Mouse (Mus musculus) hindbrain, postnatal 0 days (tissue): ENCODE results near the gene Ankrd13b. TPM values are rescaled to one million over a fixed set of nuclear protein-coding genes. Genes with fewer than 3 reads are reported as not detected.

Experiments
- ATAC-seq: fragments of 200-750 bp; cut with Nextera tagmentation; 2 replicates; pipeline ENCODE4 v1.8.0; 2017; ENCODE audit warnings: mild to moderate bottlenecking, moderate TSS enrichment, moderate library complexity
- DNase-seq: peaks from one replicate; pipeline ENCODE4 v3.0.0-alpha.2; 2015; ENCODE audit warnings: low spot score
- H3K27ac ChIP-seq: fragments of 300-500 bp; sonication (generic); 2 replicates; pipeline ENCODE4 v1.5.1; 2014; ENCODE audit warnings: mild to moderate bottlenecking
- H3K27me3 ChIP-seq: fragments of 300-500 bp; sonication (generic); 2 replicates; pipeline ENCODE4 v1.6.1; 2014; ENCODE audit warnings: low read length, mixed read lengths; ENCODE audit not compliant: insufficient read depth
- H3K36me3 ChIP-seq: fragments of 300-500 bp; sonication (generic); 2 replicates; pipeline ENCODE4 v1.6.1; 2014; ENCODE audit warnings: low read length, mixed read lengths; ENCODE audit not compliant: insufficient read depth
- H3K4me1 ChIP-seq: fragments of 300-500 bp; sonication (generic); 2 replicates; pipeline ENCODE4 v1.6.1; 2014; ENCODE audit warnings: antibody characterized with exemption, low read length, mixed read lengths; ENCODE audit not compliant: insufficient read depth
- H3K4me2 ChIP-seq: fragments of 300-500 bp; sonication (generic); 2 replicates; pipeline ENCODE4 v1.6.1; 2014; ENCODE audit warnings: low read depth, mild to moderate bottlenecking, low read length, moderate library complexity, mixed read lengths
- H3K4me3 ChIP-seq: fragments of 300-500 bp; sonication (generic); 2 replicates; pipeline ENCODE4 v1.5.1; 2014; ENCODE audit warnings: low read length
- H3K9ac ChIP-seq: fragments of 300-500 bp; sonication (generic); replicated peaks from 2 replicates; pipeline ENCODE4 v1.6.1; 2014; ENCODE audit warnings: mild to moderate bottlenecking, low read length, moderate library complexity, mixed read lengths
- H3K9me3 ChIP-seq: fragments of 300-500 bp; sonication (generic); 2 replicates; pipeline ENCODE4 v1.6.1; 2016; ENCODE audit warnings: low read length, mixed read lengths
- CTCF ChIP-seq: IDR thresholded peaks from 2 replicates; pipeline ENCODE4 v1.5.1; 2016; ENCODE audit warnings: antibody characterized with exemption, control low read depth, low read depth
- WGBS: fragments of 180-500 bp; shearing (Covaris S2); extraction: QIAGEN DNeasy Blood & Tissue Kit; methylation state at CpG from one replicate; pipeline ENCODE4 v1.1.7; 2014; 5-methylcytosine and 5-hydroxymethylcytosine counted together
- polyA plus RNA-seq: library from polyadenylated mRNA; unstranded; fragments of >200 nt; fragmentation: Nextera tagmentation; extraction: Ambion mirVana; gene quantifications from 2 replicates; pipeline ENCODE4 v1.2.1, GENCODE M21; 2015
- total RNA-seq: library from RNA; depleted of rRNA; stranded (reverse); fragments of >200 nt; gene quantifications from 2 replicates; pipeline ENCODE4 v1.2.3, GENCODE M21; 2014

Gene Ankrd13b
- total and polyA plus RNA-seq, 2 experiments from 2014 or later: 30.6 to 77.1 TPM

DNA sequence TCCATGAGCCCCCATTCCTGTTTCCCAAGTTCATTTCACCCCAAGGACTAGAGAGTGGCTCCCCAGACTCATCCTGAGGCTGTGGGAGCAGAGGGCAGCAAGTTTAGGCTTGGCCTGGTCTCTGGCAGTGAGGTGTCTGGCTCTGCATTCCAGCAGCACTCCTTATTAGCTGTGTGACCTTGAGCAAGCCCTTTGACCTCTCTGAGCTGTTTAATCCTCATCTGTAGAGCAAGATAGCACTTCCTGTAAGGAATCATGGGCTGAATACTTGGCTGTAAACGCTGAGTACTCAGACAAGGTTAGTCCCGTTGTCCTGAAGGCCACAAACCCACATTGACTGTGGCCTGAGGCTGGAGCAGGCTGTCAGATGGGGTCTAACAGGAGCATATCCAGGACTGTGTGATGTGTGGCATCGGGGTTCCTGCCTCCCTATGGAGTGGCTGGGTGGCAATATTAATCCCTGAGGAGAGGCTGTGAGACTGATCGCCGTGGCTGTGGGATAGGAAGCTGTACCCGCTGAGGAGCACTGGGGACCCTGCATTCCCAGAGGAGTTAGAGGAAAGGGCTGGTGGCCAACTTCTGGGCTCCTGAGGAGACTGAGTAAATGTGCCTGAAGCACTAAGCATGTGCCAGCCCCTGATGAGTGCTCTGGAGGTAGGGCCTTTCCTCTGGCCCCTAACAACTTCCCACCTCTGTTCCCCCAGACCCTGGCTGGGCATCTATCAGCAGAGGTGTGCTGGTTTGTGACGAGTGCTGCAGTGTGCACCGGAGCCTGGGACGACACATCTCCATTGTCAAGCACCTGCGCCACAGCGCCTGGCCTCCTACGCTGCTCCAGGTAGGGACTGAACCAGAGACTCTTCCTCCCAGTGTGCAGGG is 9.0 kb upstream of the Ankrd13b start:
- H3K4me2 ChIP-seq: no peak overlapping the region
- no peak for TF ChIP-seq CTCF
- H3K9ac ChIP-seq: 0 out of 2 replicates have a peak overlapping the region, but pooled peaks have one; percentile 13
- whole genome bisulfite sequencing: 60% methylated on average over 12 of the region's 12 CpGs
- peaks cover 19% of the 10 kb centered on the region for H3K36me3 ChIP-seq
- peaks cover 25% of the 10 kb centered on the region for H3K4me1 ChIP-seq
- DNase-seq (no peak), ATAC-seq (no peak)
- peak overlapping the region; percentile 54 for H3K27ac ChIP-seq
- H3K9me3 ChIP-seq: no peaks in the 10 kb centered on the region
- H3K4me3 ChIP-seq: no peak overlapping the region
- H3K27me3 ChIP-seq: no peaks in the 10 kb centered on the region

DNA sequence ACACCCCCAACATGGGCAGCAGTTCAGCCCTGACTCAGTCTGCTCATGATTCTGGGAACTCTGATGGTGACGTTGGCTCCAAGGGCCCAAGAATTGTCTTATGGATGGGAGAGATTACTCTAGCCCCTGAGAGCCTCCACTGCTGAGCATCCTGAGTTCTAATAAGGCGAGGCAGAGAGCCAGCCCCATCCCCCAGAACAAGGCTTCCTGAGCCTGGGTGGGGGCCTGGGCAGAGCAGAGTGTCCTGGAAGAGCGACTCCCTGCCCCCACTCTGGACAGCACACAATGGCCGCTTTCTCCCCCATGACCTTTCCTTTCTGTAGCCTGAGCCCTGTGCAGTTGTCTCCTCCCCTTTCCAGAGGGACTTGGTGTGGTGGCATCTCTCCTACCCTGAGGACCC is 8.4 kb upstream of the Ankrd13b start:
- WGBS: 38% methylated on average over 4 of the region's 4 CpGs
- Histone ChIP-seq H3K4me1 (peaks cover 25% of the 10 kb centered on the region), H3K9ac (0 out of 2 replicates have a peak overlapping the region, but pooled peaks have one; percentile 13), H3K36me3 (peaks cover 13% of the 10 kb centered on the region), H3K4me3 (no peak overlapping the region), H3K9me3 (no peaks in the 10 kb centered on the region), H3K27ac (peak overlapping the region; percentile 54), H3K27me3 (no peaks in the 10 kb centered on the region), H3K4me2 (no peak overlapping the region)
- ATAC-seq (no peak), DNase-seq (no peak)
- no peak for TF ChIP-seq CTCF

GRCm38 (mm10) chr11:77497341-77497756 is 7.9 kb upstream of the Ankrd13b start:
- Histone ChIP-seq H3K4me3 (no peak overlapping the region), H3K27ac (peak overlapping the region; percentile 54), H3K27me3 (no peaks in the 10 kb centered on the region), H3K4me2 (no peak overlapping the region), H3K4me1 (peaks cover 29% of the 10 kb centered on the region), H3K36me3 (peaks cover 10% of the 10 kb centered on the region), H3K9me3 (no peaks in the 10 kb centered on the region), H3K9ac (no peak overlapping the region)
- peak; percentile 53 for DNase-seq
- no peak for ATAC-seq
- WGBS: 23% methylated on average over 6 of the region's 6 CpGs
- peak; percentile 48 for TF ChIP-seq CTCF

DNA sequence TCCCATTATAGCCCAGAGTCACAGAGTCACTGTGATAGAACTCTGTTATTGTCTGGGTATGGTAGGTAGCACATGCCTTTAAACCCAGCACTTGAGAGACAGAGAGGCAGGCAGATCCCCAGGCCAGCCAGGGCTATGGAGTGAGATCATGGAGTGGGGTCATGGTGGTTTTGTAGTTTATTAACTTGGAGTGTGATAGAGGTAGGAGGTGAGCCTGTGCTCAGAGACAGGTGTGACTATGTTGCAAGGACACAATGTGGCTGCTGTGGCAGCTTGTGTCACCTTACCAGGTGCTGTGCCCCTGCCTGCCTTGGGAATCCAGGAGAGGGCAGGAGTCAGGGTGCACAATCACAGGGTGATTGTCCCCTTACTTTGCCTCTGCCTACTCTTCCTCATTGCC is 6.0 kb upstream of the Ankrd13b start:
- no peak overlapping the region for H3K4me3 ChIP-seq
- peaks cover 36% of the 10 kb centered on the region for H3K4me1 ChIP-seq
- peaks cover 10% of the 10 kb centered on the region for H3K36me3 ChIP-seq
- H3K9me3 ChIP-seq: no peaks in the 10 kb centered on the region
- H3K9ac ChIP-seq: peak overlapping the region; percentile 97; the same call in 1 of the 2 replicates
- no peak overlapping the region for H3K27ac ChIP-seq
- no peaks in the 10 kb centered on the region for H3K27me3 ChIP-seq
- ATAC-seq: no peak
- TF ChIP-seq CTCF: no peak
- DNase-seq: no peak
- no peak overlapping the region for H3K4me2 ChIP-seq

DNA sequence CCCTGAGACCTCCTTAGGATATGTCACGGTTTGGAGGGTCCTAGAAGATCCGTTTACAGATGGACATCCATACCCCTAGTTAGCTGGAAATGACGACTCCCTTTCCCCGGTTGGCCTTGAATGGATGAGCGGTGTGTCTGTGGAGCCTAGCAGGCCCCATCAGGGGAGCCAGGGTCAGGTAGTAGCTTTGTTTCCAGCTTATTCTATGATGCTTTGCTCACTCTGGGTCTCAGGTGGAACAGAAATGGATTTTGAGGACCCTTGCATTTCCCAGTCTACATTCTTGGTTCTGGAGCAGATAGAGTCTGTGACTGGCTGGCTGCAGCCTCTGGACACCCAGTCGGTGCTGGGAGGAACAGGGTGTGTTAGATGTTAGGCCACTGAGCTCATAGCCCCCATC is 5.3 kb upstream of the Ankrd13b start:
- Histone ChIP-seq H3K4me1 (peaks cover 35% of the 10 kb centered on the region), H3K36me3 (peaks cover 6% of the 10 kb centered on the region), H3K27me3 (no peaks in the 10 kb centered on the region), H3K4me3 (peak overlapping the region; percentile 93), H3K9ac (peak overlapping the region; percentile 97; the same call in 1 of the 2 replicates), H3K4me2 (peak overlapping the region; percentile 94), H3K9me3 (no peaks in the 10 kb centered on the region), H3K27ac (peak overlapping the region; percentile 95; the same call in 1 of the 2 replicates)
- ATAC-seq: no peak
- no peak for DNase-seq
- TF ChIP-seq CTCF: no peak
- WGBS: 73% methylated on average over 6 of the region's 6 CpGs

DNA sequence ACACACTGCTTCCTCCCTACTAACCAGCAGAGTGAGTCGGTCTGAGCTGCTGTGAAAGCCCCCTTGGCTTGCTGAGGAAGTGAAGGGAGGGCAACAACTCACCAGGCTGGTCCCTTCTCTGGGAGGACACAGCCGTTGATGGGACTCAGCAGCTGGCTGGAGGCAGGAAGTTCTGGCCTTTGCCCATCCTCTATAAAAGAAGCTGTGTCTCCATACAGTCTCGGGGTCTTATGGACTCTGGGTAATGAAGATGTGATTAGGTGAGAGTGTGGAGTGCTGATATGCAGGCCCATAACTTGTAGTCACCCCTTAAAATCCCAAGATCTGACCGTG is 4.8 kb upstream of the Ankrd13b start:
- peak overlapping the region; percentile 95 for H3K27ac ChIP-seq
- TF ChIP-seq CTCF: no peak
- DNase-seq: no peak
- peak overlapping the region; percentile 97 for H3K9ac ChIP-seq
- peaks cover 1% of the 10 kb centered on the region for H3K36me3 ChIP-seq
- ATAC-seq: no peak
- H3K9me3 ChIP-seq: no peaks in the 10 kb centered on the region
- peak overlapping the region; percentile 93 for H3K4me3 ChIP-seq
- WGBS: 28% methylated on average over 4 of the region's 4 CpGs
- H3K4me1 ChIP-seq: peaks cover 35% of the 10 kb centered on the region
- no peaks in the 10 kb centered on the region for H3K27me3 ChIP-seq
- peak overlapping the region; percentile 94 for H3K4me2 ChIP-seq
